Mouse (Mus musculus) lung, adult 2 months (tissue): ENCODE measurements around the gene Ccdc6.

Experiments
- CTCF ChIP-seq: fragments of 200-500 bp; IDR thresholded peaks from 2 replicates; pipeline ENCODE4 v1.5.1; 2011; ENCODE audit warnings: mild to moderate bottlenecking, low read length, control low read depth; ENCODE audit not compliant: insufficient read depth
- POLR2A ChIP-seq: fragments of 200-500 bp; IDR thresholded peaks from 2 replicates; pipeline ENCODE4 v1.6.1; 2011; ENCODE audit warnings: low read depth, mild to moderate bottlenecking, control low read depth, low read length, borderline replicate concordance; ENCODE audit errors: extremely low read depth

DNA sequence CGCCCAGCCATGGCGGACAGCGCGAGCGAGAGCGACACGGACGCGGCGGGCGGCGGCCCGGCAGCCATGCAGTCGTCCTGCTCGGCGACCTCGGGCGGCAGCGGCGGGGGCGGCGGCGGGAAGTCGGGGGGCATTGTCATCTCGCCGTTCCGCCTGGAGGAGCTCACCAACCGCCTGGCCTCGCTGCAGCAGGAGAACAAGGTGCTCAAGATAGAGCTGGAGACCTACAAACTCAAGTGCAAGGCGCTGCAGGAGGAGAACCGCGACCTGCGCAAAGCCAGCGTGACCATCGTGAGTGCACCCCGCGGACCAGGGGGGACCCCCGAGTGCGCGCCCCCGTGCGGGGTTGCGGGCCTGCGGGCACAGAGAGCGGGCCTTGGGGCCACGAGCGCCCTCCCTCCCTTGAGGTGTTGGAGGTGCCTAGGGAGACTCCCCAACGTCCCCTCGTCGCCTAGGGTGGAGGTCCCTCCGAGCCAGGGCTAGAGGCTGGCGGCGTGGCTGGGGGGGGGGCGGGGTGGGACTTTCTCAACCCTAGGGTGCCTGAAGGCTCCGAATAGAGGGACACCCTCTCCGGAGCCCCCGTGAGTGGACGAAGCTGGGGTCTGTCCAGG is 475 bp downstream of the Ccdc6 start:
- TF ChIP-seq CTCF (no peak), POLR2A (no peak)
